In the genomic region with DNA sequence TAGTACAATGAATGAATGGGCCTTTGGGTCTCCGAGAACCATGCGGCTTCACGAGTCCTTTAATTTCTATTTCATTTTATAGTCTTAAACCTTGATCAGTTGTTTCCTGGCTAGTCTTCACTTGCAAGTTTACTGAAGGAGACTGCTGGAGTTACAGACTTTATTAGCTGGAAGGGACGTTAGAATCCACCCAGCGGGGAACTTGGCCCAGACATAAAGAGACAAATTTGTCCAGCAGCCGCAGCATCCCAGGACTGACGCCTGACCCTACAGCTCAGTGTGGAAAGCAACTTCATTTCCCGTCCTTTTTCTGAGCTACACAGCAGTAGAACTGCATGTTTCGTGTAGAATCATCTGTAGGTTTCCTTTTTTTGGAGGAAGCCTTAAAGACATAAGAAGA, we compare ENCODE assay signal across 12 mouse cellular contexts. TPM values are rescaled to one million over a fixed set of nuclear protein-coding genes. Genes with fewer than 3 reads are reported as not detected.
A peak's percentile ranks its signal among the peaks of the same experiment; 100 is the strongest.
DNase-seq lines count a peak whose midpoint lies in the region; ATAC-seq lines count a peak whose summit lies in the region.
"Had no signal": no experiment of that assay in that cellular context is flagged by ENCODE, and none has a peak within 500 bp of the region (broad histone marks: within the 10 kb centered on the region; RNA-seq: fewer than 3 reads in every experiment).

No protein-coding gene starts in this region.

- WGBS in kidney, embryonic 15.5 days, result 58% methylated on average over 9 of the region's 9 CpGs
- 40% methylated on average over 9 of the region's 9 CpGs for WGBS in forebrain, embryonic 12.5 days
- 41% methylated on average over 9 of the region's 9 CpGs for WGBS in hindbrain, embryonic 16.5 days
- 45% methylated on average over 9 of the region's 9 CpGs for WGBS in midbrain, embryonic 15.5 days
- WGBS in heart, embryonic 12.5 days, result 87% methylated on average over 9 of the region's 9 CpGs

- no peak overlapping the region for H3K27ac ChIP-seq in kidney, embryonic 15.5 days
- H3K27ac ChIP-seq in forebrain, embryonic 12.5 days, result 0 out of 2 replicates have a peak overlapping the region, but pooled peaks have one; percentile 8
- H3K27ac ChIP-seq in hindbrain, embryonic 16.5 days (ENCODE audit: low read depth, low read length), result no peak overlapping the region
- H3K27ac ChIP-seq in midbrain, embryonic 15.5 days, result no peak overlapping the region
- no peak overlapping the region for H3K27ac ChIP-seq in heart, embryonic 12.5 days (ENCODE audit: poor library complexity, severe bottlenecking)
- H3K27ac ChIP-seq: limb, embryonic 12.5 days had no signal

- H3K4me2 ChIP-seq in kidney, embryonic 15.5 days, result peak overlapping the region; percentile 92
- H3K4me2 ChIP-seq in forebrain, embryonic 12.5 days, result peak overlapping the region; percentile 81
- peak overlapping the region; percentile 97 for H3K4me2 ChIP-seq in hindbrain, embryonic 16.5 days (ENCODE audit: low read length)
- peak overlapping the region; percentile 99 for H3K4me2 ChIP-seq in midbrain, embryonic 15.5 days
- no peak overlapping the region for H3K4me2 ChIP-seq in heart, embryonic 12.5 days

- no peaks in the 10 kb centered on the region for H3K9me3 ChIP-seq in kidney, embryonic 15.5 days (replicated peaks)
- no peaks in the 10 kb centered on the region for H3K9me3 ChIP-seq in forebrain, embryonic 12.5 days
- H3K9me3 ChIP-seq in hindbrain, embryonic 16.5 days (ENCODE audit: control insufficient read depth, low read length), result no peaks in the 10 kb centered on the region
- H3K9me3 ChIP-seq in midbrain, embryonic 15.5 days, result no peaks in the 10 kb centered on the region
- H3K9me3 ChIP-seq in heart, embryonic 12.5 days (replicated peaks), result no peaks in the 10 kb centered on the region
- H3K9me3 ChIP-seq: limb, embryonic 12.5 days had no signal

- H3K4me3 ChIP-seq in kidney, embryonic 15.5 days (replicated peaks), result peak overlapping the region; percentile 73; the same call in 1 of the 2 replicates
- peak overlapping the region; percentile 85 for H3K4me3 ChIP-seq in forebrain, embryonic 12.5 days (replicated peaks)
- H3K4me3 ChIP-seq in hindbrain, embryonic 16.5 days (ENCODE audit: low read length), result no peak overlapping the region
- H3K4me3 ChIP-seq in midbrain, embryonic 15.5 days, result no peak overlapping the region
- no peak overlapping the region for H3K4me3 ChIP-seq in heart, embryonic 12.5 days
- H3K4me3 ChIP-seq: limb, embryonic 12.5 days had no signal

- DNase-seq in kidney, postnatal 4 days, result no peak
- no peak for DNase-seq in frontal cortex, postnatal 10 days (ENCODE audit: low spot score in 2 of 2)
- DNase-seq in gastrocnemius, postnatal 25 days, result no peak
- DNase-seq: adrenal gland, postnatal 10 days; thymus, postnatal 4 days had no signal

- H3K9ac ChIP-seq in kidney, embryonic 15.5 days, result no peak overlapping the region
- H3K9ac ChIP-seq in forebrain, embryonic 12.5 days, result peak overlapping the region; percentile 38; the same call in 1 of the 2 replicates
- no peak overlapping the region for H3K9ac ChIP-seq in hindbrain, embryonic 16.5 days (ENCODE audit: low read depth, low read length)
- H3K9ac ChIP-seq in midbrain, embryonic 15.5 days, result no peak overlapping the region
- H3K9ac ChIP-seq in heart, embryonic 12.5 days, result no peak overlapping the region
- H3K9ac ChIP-seq: limb, embryonic 12.5 days had no signal

- peaks cover 69% of the 10 kb centered on the region for H3K4me1 ChIP-seq in kidney, embryonic 15.5 days
- H3K4me1 ChIP-seq in forebrain, embryonic 12.5 days, result peaks cover 74% of the 10 kb centered on the region
- H3K4me1 ChIP-seq in hindbrain, embryonic 16.5 days (ENCODE audit: control insufficient read depth, insufficient read depth, low read depth, low read length), result peaks cover 34% of the 10 kb centered on the region
- peaks cover 39% of the 10 kb centered on the region for H3K4me1 ChIP-seq in midbrain, embryonic 15.5 days
- peaks cover 17% of the 10 kb centered on the region for H3K4me1 ChIP-seq in heart, embryonic 12.5 days (replicated peaks)

- H3K36me3 ChIP-seq in kidney, embryonic 15.5 days, result no peaks in the 10 kb centered on the region
- H3K36me3 ChIP-seq in forebrain, embryonic 12.5 days (replicated peaks), result peaks cover 9% of the 10 kb centered on the region; the same call in 1 of the 2 replicates
- H3K36me3 ChIP-seq in hindbrain, embryonic 16.5 days (ENCODE audit: control insufficient read depth, insufficient read depth, low read length), result no peaks in the 10 kb centered on the region
- no peaks in the 10 kb centered on the region for H3K36me3 ChIP-seq in midbrain, embryonic 15.5 days (replicated peaks)
- H3K36me3 ChIP-seq in heart, embryonic 12.5 days, result no peaks in the 10 kb centered on the region
- H3K36me3 ChIP-seq: limb, embryonic 12.5 days had no signal

- H3K27me3 ChIP-seq in kidney, embryonic 15.5 days, result peaks cover 20% of the 10 kb centered on the region
- H3K27me3 ChIP-seq in forebrain, embryonic 12.5 days, result no peaks in the 10 kb centered on the region
- H3K27me3 ChIP-seq in hindbrain, embryonic 16.5 days (replicated peaks; ENCODE audit: control insufficient read depth, insufficient read depth, low read length), result no peaks in the 10 kb centered on the region
- no peaks in the 10 kb centered on the region for H3K27me3 ChIP-seq in midbrain, embryonic 15.5 days (replicated peaks)
- peaks cover 21% of the 10 kb centered on the region for H3K27me3 ChIP-seq in heart, embryonic 12.5 days (replicated peaks)

- no peak for ATAC-seq in kidney, embryonic 15.5 days (replicated peaks; ENCODE audit: low FRiP score)
- ATAC-seq in forebrain, embryonic 12.5 days (ENCODE audit: low FRiP score), result no peak
- ATAC-seq in hindbrain, embryonic 16.5 days, result no peak
- ATAC-seq in midbrain, embryonic 15.5 days (replicated peaks), result no peak
- ATAC-seq in heart, embryonic 12.5 days (ENCODE audit: insufficient number of reproducible peaks, low FRiP score), result no peak
- ATAC-seq: Patski had no signal

RNA-seq across cellular contexts. Expression of a gene that starts 3.2 kb away (rescaled TPM):
- polyA plus RNA-seq in kidney, embryonic 15.5 days (2015; fragmentation: Nextera tagmentation; extraction: Ambion mirVana), result 55.1 and 64.4 TPM in 2 replicates
- polyA plus RNA-seq in forebrain, embryonic 12.5 days (2016; fragmentation: Nextera tagmentation; extraction: Ambion mirVana), result 121 and 128 TPM in 2 replicates
- 17.1 and 18.2 TPM in 2 replicates for polyA plus RNA-seq in hindbrain, embryonic 16.5 days (2015; fragmentation: Nextera tagmentation; extraction: Ambion mirVana)
- 20.7 and 21.7 TPM in 2 replicates for polyA plus RNA-seq in midbrain, embryonic 15.5 days (2015; fragmentation: Nextera tagmentation; extraction: Ambion mirVana)
- 21.0 and 22.4 TPM in 2 replicates for polyA plus RNA-seq in heart, embryonic 12.5 days (2016; fragmentation: Nextera tagmentation; extraction: Ambion mirVana)
- total RNA-seq in gastrocnemius, postnatal 25 days (2021), result 1 to 10 TPM; 3.8 to 4.9 TPM

Comparison
In these comparisons a context has a peak if more than half of its experiments do, and no peak if none do; other contexts are left out.
1. H3K4me3 ChIP-seq: peak in kidney, embryonic 15.5 days (single experiment) and forebrain, embryonic 12.5 days (single experiment); none in hindbrain, embryonic 16.5 days (single experiment), midbrain, embryonic 15.5 days (single experiment) and heart, embryonic 12.5 days (single experiment).